Mouse (Mus musculus) forebrain, embryonic 10.5 days (tissue): Measurements from ENCODE around the gene Garnl3. TPM values are rescaled to one million over a fixed set of nuclear protein-coding genes. Genes with fewer than 3 reads are reported as not detected.
"Not testable (repeated sequence)": the region's sequence is repeated elsewhere in the genome, so short reads cannot be mapped to it uniquely, and the experiment has no call there.

Experiments
- DNase-seq: peaks from one replicate; pipeline ENCODE4 v3.0.0-alpha.2; 2017; ENCODE audit warnings: low spot score; ENCODE audit errors: extremely low spot score
- H3K27ac ChIP-seq: fragments of 300-500 bp; sonication (generic); 2 replicates; pipeline ENCODE4 v1.5.1; 2016; ENCODE audit warnings: mild to moderate bottlenecking
- H3K27me3 ChIP-seq: fragments of 300-500 bp; sonication (generic); 2 replicates; pipeline ENCODE4 v1.6.1; 2016; ENCODE audit warnings: mild to moderate bottlenecking; ENCODE audit not compliant: poor library complexity, severe bottlenecking
- H3K36me3 ChIP-seq: fragments of 300-500 bp; sonication (generic); replicated peaks from 2 replicates; pipeline ENCODE4 v1.6.1; 2016; ENCODE audit warnings: mild to moderate bottlenecking, moderate library complexity
- H3K4me1 ChIP-seq: fragments of 300-500 bp; sonication (generic); 2 replicates; pipeline ENCODE4 v1.6.1; 2016
- H3K4me3 ChIP-seq: fragments of 300-500 bp; sonication (generic); 2 replicates; pipeline ENCODE4 v1.5.1; 2016; ENCODE audit warnings: mild to moderate bottlenecking, moderate library complexity
- H3K9me3 ChIP-seq: fragments of 300-500 bp; sonication (generic); 2 replicates; pipeline ENCODE4 v1.6.1; 2016; ENCODE audit warnings: mild to moderate bottlenecking, moderate library complexity
- WGBS: fragments of 180-500 bp; shearing (Covaris S2); methylation state at CpG from one replicate; pipeline ENCODE4 v1.1.7; 2016; 5-methylcytosine and 5-hydroxymethylcytosine counted together
- polyA plus RNA-seq: library from polyadenylated mRNA; unstranded; fragments of >200 nt; fragmentation: Nextera tagmentation; extraction: Ambion mirVana; gene quantifications from 2 replicates; pipeline ENCODE4 v1.2.1, GENCODE M21; 2016

Garnl3 gene
- polyA plus RNA-seq, 1 experiment from 2014 or later, result 9.1 TPM

- 83% methylated on average over 5 of the region's 5 CpGs for WGBS
- Histone ChIP-seq H3K4me3 (no peak overlapping the region), H3K27me3 (no peaks in the 10 kb centered on the region), H3K36me3 (no peaks in the 10 kb centered on the region), H3K4me1 (no peaks in the 10 kb centered on the region), H3K27ac (no peak overlapping the region), H3K9me3 (no peaks in the 10 kb centered on the region)
- no peak for DNase-seq
Measured at GRCm38 (mm10) chr2:33032391-33033062, 98.9 kb downstream of the Garnl3 start.

GRCm38 (mm10) chr2:33025040-33025439 lies 106.4 kb downstream of the Garnl3 start:
- no peak for DNase-seq

GRCm38 (mm10) chr2:33024564-33024963 lies 106.9 kb downstream of the Garnl3 start:
- H3K27me3 ChIP-seq, result no peaks in the 10 kb centered on the region
- DNase-seq, result no peak
- H3K36me3 ChIP-seq, result no peaks in the 10 kb centered on the region
- 76% methylated on average over 10 of the region's 10 CpGs for WGBS
- H3K4me3 ChIP-seq, result no peak overlapping the region
- no peak overlapping the region for H3K27ac ChIP-seq
- H3K9me3 ChIP-seq, result no peaks in the 10 kb centered on the region
- 0 out of 2 replicates have a peak, but pooled peaks cover 4% of the 10 kb centered on the region for H3K4me1 ChIP-seq

More at GRCm38 (mm10) chr2:33025040-33025439, 106.4 kb downstream of the Garnl3 start:
- no peaks in the 10 kb centered on the region for H3K36me3 ChIP-seq
- no peaks in the 10 kb centered on the region for H3K9me3 ChIP-seq
- 84% methylated on average over 4 of the region's 4 CpGs for WGBS
- H3K4me3 ChIP-seq, result no peak overlapping the region
- 0 out of 2 replicates have a peak, but pooled peaks cover 4% of the 10 kb centered on the region for H3K4me1 ChIP-seq
- no peaks in the 10 kb centered on the region for H3K27me3 ChIP-seq
- no peak overlapping the region for H3K27ac ChIP-seq

- WGBS, result 79% methylated on average over 6 of the region's 6 CpGs
- 0 out of 2 replicates have a peak, but pooled peaks cover 4% of the 10 kb centered on the region for H3K4me1 ChIP-seq
- no peak overlapping the region for H3K27ac ChIP-seq
- H3K9me3 ChIP-seq, result no peaks in the 10 kb centered on the region
- no peaks in the 10 kb centered on the region for H3K27me3 ChIP-seq
- no peak overlapping the region for H3K4me3 ChIP-seq
- no peaks in the 10 kb centered on the region for H3K36me3 ChIP-seq
- DNase-seq, result no peak
Measured at GRCm38 (mm10) chr2:33022846-33023245, 108.6 kb downstream of the Garnl3 start.

GRCm38 (mm10) chr2:33018026-33018425 lies 113.4 kb downstream of the Garnl3 start:
- WGBS, result 9% methylated on average over 6 of the region's 6 CpGs
- Histone ChIP-seq H3K27ac (no peak overlapping the region), H3K27me3 (no peaks in the 10 kb centered on the region), H3K4me1 (no peaks in the 10 kb centered on the region), H3K4me3 (no peak overlapping the region), H3K9me3 (no peaks in the 10 kb centered on the region), H3K36me3 (no peaks in the 10 kb centered on the region)
- peak; percentile 60 for DNase-seq

- 87% methylated on average over 2 of the region's 2 CpGs for WGBS
- H3K36me3 ChIP-seq, result no peaks in the 10 kb centered on the region
- no peak overlapping the region for H3K27ac ChIP-seq
- no peaks in the 10 kb centered on the region for H3K4me1 ChIP-seq
- DNase-seq, result no peak
- H3K9me3 ChIP-seq, result no peaks in the 10 kb centered on the region
- H3K4me3 ChIP-seq, result no peak overlapping the region
- no peaks in the 10 kb centered on the region for H3K27me3 ChIP-seq
Measured at GRCm38 (mm10) chr2:33017191-33017590, 114.3 kb downstream of the Garnl3 start.

- WGBS, result 85% methylated on average over 5 of the region's 5 CpGs
- Histone ChIP-seq H3K4me3 (no peak overlapping the region), H3K4me1 (no peaks in the 10 kb centered on the region), H3K27me3 (no peaks in the 10 kb centered on the region), H3K27ac (no peak overlapping the region), H3K36me3 (no peaks in the 10 kb centered on the region), H3K9me3 (no peaks in the 10 kb centered on the region)
- no peak for DNase-seq
Measured at GRCm38 (mm10) chr2:33014877-33015276, 116.6 kb downstream of the Garnl3 start.

- 89% methylated on average over 4 of the region's 4 CpGs for WGBS
- not testable (repeated sequence) for H3K27ac ChIP-seq, H3K27me3 ChIP-seq, DNase-seq, H3K9me3 ChIP-seq, H3K36me3 ChIP-seq, H3K4me3 ChIP-seq, H3K4me1 ChIP-seq
Measured at GRCm38 (mm10) chr2:33009055-33009454, 122.4 kb downstream of the Garnl3 start.

- Histone ChIP-seq H3K36me3 (no peaks in the 10 kb centered on the region), H3K4me1 (no peaks in the 10 kb centered on the region), H3K27me3 (no peaks in the 10 kb centered on the region), H3K27ac (no peak overlapping the region), H3K9me3 (no peaks in the 10 kb centered on the region), H3K4me3 (no peak overlapping the region)
- DNase-seq, result no peak
- 86% methylated on average over 5 of the region's 5 CpGs for WGBS
Measured at GRCm38 (mm10) chr2:33005041-33005440, 126.4 kb downstream of the Garnl3 start.

- Histone ChIP-seq H3K27me3 (no peaks in the 10 kb centered on the region), H3K4me3 (no peak overlapping the region), H3K27ac (no peak overlapping the region), H3K4me1 (no peaks in the 10 kb centered on the region), H3K36me3 (no peaks in the 10 kb centered on the region), H3K9me3 (no peaks in the 10 kb centered on the region)
- WGBS, result 86% methylated on average over 7 of the region's 7 CpGs
- no peak for DNase-seq
Measured at GRCm38 (mm10) chr2:33002144-33002543, 129.3 kb downstream of the Garnl3 start.

GRCm38 (mm10) chr2:32999752-33000151 lies 131.7 kb downstream of the Garnl3 start:
- H3K9me3 ChIP-seq, result no peaks in the 10 kb centered on the region
- H3K4me1 ChIP-seq, result no peaks in the 10 kb centered on the region
- H3K36me3 ChIP-seq, result no peaks in the 10 kb centered on the region
- no peaks in the 10 kb centered on the region for H3K27me3 ChIP-seq
- no peak for DNase-seq
- H3K27ac ChIP-seq, result no peak overlapping the region
- WGBS, result 94% methylated on average over 2 of the region's 2 CpGs
- no peak overlapping the region for H3K4me3 ChIP-seq

- H3K36me3 ChIP-seq, result no peaks in the 10 kb centered on the region
- DNase-seq, result no peak
- no peaks in the 10 kb centered on the region for H3K9me3 ChIP-seq
- H3K27ac ChIP-seq, result no peak overlapping the region
- H3K27me3 ChIP-seq, result no peaks in the 10 kb centered on the region
- 86% methylated on average over 4 of the region's 4 CpGs for WGBS
- no peaks in the 10 kb centered on the region for H3K4me1 ChIP-seq
- H3K4me3 ChIP-seq, result no peak overlapping the region
Measured at GRCm38 (mm10) chr2:32997792-32998191, 133.7 kb downstream of the Garnl3 start.

- Histone ChIP-seq H3K27me3 (no peaks in the 10 kb centered on the region), H3K27ac (no peak overlapping the region), H3K9me3 (no peaks in the 10 kb centered on the region), H3K36me3 (no peaks in the 10 kb centered on the region), H3K4me3 (no peak overlapping the region), H3K4me1 (no peaks in the 10 kb centered on the region)
- DNase-seq, result no peak
- WGBS, result 79% methylated on average over 6 of the region's 6 CpGs
Measured at GRCm38 (mm10) chr2:32997081-32997480, 134.4 kb downstream of the Garnl3 start.

GRCm38 (mm10) chr2:32992130-32992529 lies 139.3 kb downstream of the Garnl3 start:
- 79% methylated on average over 6 of the region's 6 CpGs for WGBS
- Histone ChIP-seq H3K36me3 (no peaks in the 10 kb centered on the region), H3K4me1 (no peaks in the 10 kb centered on the region), H3K27ac (no peak overlapping the region), H3K9me3 (no peaks in the 10 kb centered on the region), H3K27me3 (no peaks in the 10 kb centered on the region), H3K4me3 (no peak overlapping the region)
- no peak for DNase-seq
